Mouse (Mus musculus) liver, embryonic 14 days (tissue): Measurements from ENCODE around the gene Gpr149. TPM values are rescaled to one million over a fixed set of nuclear protein-coding genes. Genes with fewer than 3 reads are reported as not detected.

Experiments used
- polyA plus RNA-seq: library from polyadenylated mRNA; depleted of rRNA; stranded (reverse); fragments of >200 nt; gene quantifications from 2 replicates; pipeline ENCODE4 v1.2.3, GENCODE M21; 2012; rRNA removed

The Gpr149 gene
- not detected in 2 replicates for polyA plus RNA-seq

DNA sequence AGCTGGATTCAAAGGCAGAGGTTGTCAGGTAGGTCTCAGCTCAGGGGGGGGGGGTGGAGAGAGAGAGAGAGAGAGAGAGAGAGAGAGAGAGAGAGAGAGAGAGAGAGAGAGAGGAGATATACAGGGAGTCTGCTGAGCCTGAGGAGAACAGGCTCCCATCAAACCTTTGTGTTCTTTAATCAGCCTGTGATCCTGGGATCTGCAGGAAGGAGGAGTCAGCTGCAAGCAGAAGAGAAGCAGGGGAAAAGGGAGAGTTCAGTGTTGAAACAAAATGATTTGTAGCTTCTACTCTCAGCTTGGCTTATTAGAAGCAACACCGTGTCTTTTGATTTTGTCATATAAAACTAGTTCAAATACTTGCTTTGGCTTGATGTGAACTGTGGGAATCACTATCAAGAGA, at the start of gene Gpr149:
Gene Gpr149 (minus strand): TSS at position 168 of the 400 bp plus-strand sequence.

GRCm38 (mm10) chr3:62506488-62507205, 98.3 kb downstream of the Gpr149 start, which contains the start of gene Dhx36:
Gene Dhx36 (minus strand): TSS chr3:62507004.

Other genes starting within 250 kb of the Gpr149 start
- 9.7 and 10.4 TPM in 2 replicates for gene Dhx36, start 98.1 kb downstream of the Gpr149 start, polyA plus RNA-seq